Comparison of ENCODE assay signal across 9 mouse cellular contexts in genomic region chr9:44724223-44724622, GRCm38 (mm10). TPM values are rescaled to one million over a fixed set of nuclear protein-coding genes. Genes with fewer than 3 reads are reported as not detected.
DNase-seq lines count a peak whose midpoint lies in the region; ATAC-seq lines count a peak whose summit lies in the region.
"Had no signal": no experiment of that assay in that cellular context is flagged by ENCODE, and none has a peak within 500 bp of the region (broad histone marks: within the 10 kb centered on the region; RNA-seq: fewer than 3 reads in every experiment).

No protein-coding gene starts in this region.

- no peak overlapping the region for H3K4me3 ChIP-seq in embryonic facial prominence, embryonic 11.5 days (ENCODE audit: low read depth, low read length)
- no peak overlapping the region for H3K4me3 ChIP-seq in heart, embryonic 11.5 days (ENCODE audit: low read depth, low read length)
- no peak overlapping the region for H3K4me3 ChIP-seq in neural tube, embryonic 14.5 days (ENCODE audit: low read depth, low read length)
- H3K4me3 ChIP-seq: liver, embryonic 13.5 days had no signal

- H3K9ac ChIP-seq in embryonic facial prominence, embryonic 11.5 days (replicated peaks; ENCODE audit: low read length), result no peak overlapping the region
- no peak overlapping the region for H3K9ac ChIP-seq in heart, embryonic 11.5 days (ENCODE audit: low read depth, low read length)
- no peak overlapping the region for H3K9ac ChIP-seq in neural tube, embryonic 14.5 days (replicated peaks; ENCODE audit: low read depth, low read length)
- H3K9ac ChIP-seq: liver, embryonic 13.5 days had no signal

- no peaks in the 10 kb centered on the region for H3K36me3 ChIP-seq in embryonic facial prominence, embryonic 11.5 days (replicated peaks; ENCODE audit: control insufficient read depth, insufficient read depth, low read depth, low read length)
- no peaks in the 10 kb centered on the region for H3K36me3 ChIP-seq in heart, embryonic 11.5 days (ENCODE audit: control insufficient read depth, insufficient read depth, low read length)
- H3K36me3 ChIP-seq in neural tube, embryonic 14.5 days (ENCODE audit: control insufficient read depth, insufficient read depth, low read length), result no peaks in the 10 kb centered on the region
- H3K36me3 ChIP-seq: liver, embryonic 13.5 days had no signal

- no peak overlapping the region for H3K4me2 ChIP-seq in embryonic facial prominence, embryonic 11.5 days (ENCODE audit: low read depth, low read length)
- no peak overlapping the region; the same call in 1 of the 2 replicates for H3K4me2 ChIP-seq in heart, embryonic 11.5 days
- H3K4me2 ChIP-seq in neural tube, embryonic 14.5 days (ENCODE audit: low read depth, low read length), result no peak overlapping the region
- H3K4me2 ChIP-seq: liver, embryonic 13.5 days had no signal

- ATAC-seq in embryonic facial prominence, embryonic 11.5 days (replicated peaks; ENCODE audit: insufficient number of reproducible peaks, low FRiP score, low TSS enrichment, low read depth), result no peak
- ATAC-seq in heart, embryonic 11.5 days (replicated peaks; ENCODE audit: insufficient number of reproducible peaks, low FRiP score, low TSS enrichment), result no peak
- no peak for ATAC-seq in neural tube, embryonic 14.5 days (ENCODE audit: low read depth)

- WGBS in embryonic facial prominence, embryonic 11.5 days, result 49% methylated on average over 6 of the region's 6 CpGs
- WGBS in heart, embryonic 11.5 days (ENCODE audit: insufficient replicate concordance), result 41% methylated on average over 6 of the region's 6 CpGs
- 37% methylated on average over 6 of the region's 6 CpGs for WGBS in neural tube, embryonic 14.5 days

- H3K27ac ChIP-seq in embryonic facial prominence, embryonic 11.5 days (replicated peaks; ENCODE audit: low read depth, low read length), result no peak overlapping the region
- H3K27ac ChIP-seq in heart, embryonic 11.5 days (ENCODE audit: low read depth, low read length), result 0 out of 2 replicates have a peak overlapping the region, but pooled peaks have one; percentile 50
- H3K27ac ChIP-seq in neural tube, embryonic 14.5 days (ENCODE audit: low read depth, low read length), result peak overlapping the region; percentile 44; the same call in 1 of the 2 replicates
- H3K27ac ChIP-seq: liver, embryonic 13.5 days had no signal

- no peaks in the 10 kb centered on the region for H3K27me3 ChIP-seq in embryonic facial prominence, embryonic 11.5 days (ENCODE audit: control insufficient read depth, insufficient read depth, low read length)
- H3K27me3 ChIP-seq in heart, embryonic 11.5 days (ENCODE audit: control insufficient read depth, insufficient read depth, low read length), result no peaks in the 10 kb centered on the region
- no peaks in the 10 kb centered on the region for H3K27me3 ChIP-seq in neural tube, embryonic 14.5 days (ENCODE audit: control insufficient read depth, insufficient read depth, low read length)

- DNase-seq in layer of hippocampus, adult 11-12 months (ENCODE audit: low spot score), result peak; percentile 58
- DNase-seq in layer of hippocampus, postnatal 25 days (ENCODE audit: extremely low spot score in 1 of 2, low spot score in 1 of 2), result no peak
- peak; percentile 8 for DNase-seq in embryonic facial prominence, embryonic 11.5 days (ENCODE audit: low spot score)
- DNase-seq in kidney, postnatal 25 days, result peak; percentile 55 to 83
- no peak for DNase-seq in spleen, postnatal 36 days (ENCODE audit: low spot score in 2 of 2)
- no peak for DNase-seq in thymus, postnatal 14 days
- DNase-seq: liver, embryonic 13.5 days had no signal

- peaks cover 14% of the 10 kb centered on the region for H3K4me1 ChIP-seq in embryonic facial prominence, embryonic 11.5 days (ENCODE audit: control insufficient read depth, insufficient read depth, low read length)
- H3K4me1 ChIP-seq in heart, embryonic 11.5 days (ENCODE audit: control insufficient read depth, insufficient read depth, low read length), result peaks cover 60% of the 10 kb centered on the region
- H3K4me1 ChIP-seq in neural tube, embryonic 14.5 days (ENCODE audit: control insufficient read depth, insufficient read depth, low read length), result peaks cover 45% of the 10 kb centered on the region

- no peaks in the 10 kb centered on the region for H3K9me3 ChIP-seq in embryonic facial prominence, embryonic 11.5 days (replicated peaks; ENCODE audit: control insufficient read depth, low read length)
- no peaks in the 10 kb centered on the region for H3K9me3 ChIP-seq in heart, embryonic 11.5 days (replicated peaks; ENCODE audit: control insufficient read depth, low read length)
- no peaks in the 10 kb centered on the region for H3K9me3 ChIP-seq in neural tube, embryonic 14.5 days (ENCODE audit: control insufficient read depth, low read length)
- H3K9me3 ChIP-seq: liver, embryonic 13.5 days had no signal

RNA-seq across cellular contexts. Expression of gene Phldb1, which starts 10.8 kb away (rescaled TPM):
- total RNA-seq in layer of hippocampus, postnatal 25 days (2021), result 100 to 1,000 TPM in 1 of 2 experiments, 10 to 100 TPM in 1; 88.6 to 106 TPM
- polyA plus RNA-seq in embryonic facial prominence, embryonic 11.5 days (2014; fragmentation: Nextera tagmentation; extraction: Ambion mirVana), result 27.8 and 30.0 TPM in 2 replicates
- 23.6 and 24.2 TPM in 2 replicates for polyA plus RNA-seq in heart, embryonic 11.5 days (2014; fragmentation: Nextera tagmentation; extraction: Ambion mirVana)
- 38.8 and 45.5 TPM in 2 replicates for polyA plus RNA-seq in neural tube, embryonic 14.5 days (2014; fragmentation: Nextera tagmentation; extraction: Ambion mirVana)

RNA-seq across cellular contexts. Expression of gene Arcn1, which starts 43.4 kb away (rescaled TPM):
- total RNA-seq in layer of hippocampus, postnatal 25 days (2021), result 100 to 1,000 TPM in 1 of 2 experiments, 10 to 100 TPM in 1; 97.3 to 102 TPM
- 208 and 223 TPM in 2 replicates for polyA plus RNA-seq in embryonic facial prominence, embryonic 11.5 days (2014; fragmentation: Nextera tagmentation; extraction: Ambion mirVana)
- polyA plus RNA-seq in heart, embryonic 11.5 days (2014; fragmentation: Nextera tagmentation; extraction: Ambion mirVana), result 139 and 168 TPM in 2 replicates
- polyA plus RNA-seq in neural tube, embryonic 14.5 days (2014; fragmentation: Nextera tagmentation; extraction: Ambion mirVana), result 153 and 177 TPM in 2 replicates

RNA-seq across cellular contexts. Expression of gene Ift46, which starts 43.5 kb away (rescaled TPM):
- 10 to 100 TPM; 75.1 to 75.8 TPM for total RNA-seq in layer of hippocampus, postnatal 25 days (2021)
- polyA plus RNA-seq in embryonic facial prominence, embryonic 11.5 days (2014; fragmentation: Nextera tagmentation; extraction: Ambion mirVana), result 142 and 152 TPM in 2 replicates
- polyA plus RNA-seq in heart, embryonic 11.5 days (2014; fragmentation: Nextera tagmentation; extraction: Ambion mirVana), result 71.4 and 72.5 TPM in 2 replicates
- 160 and 170 TPM in 2 replicates for polyA plus RNA-seq in neural tube, embryonic 14.5 days (2014; fragmentation: Nextera tagmentation; extraction: Ambion mirVana)

RNA-seq across cellular contexts. Expression of gene Treh, which starts 51.2 kb away (rescaled TPM):
- not detected for total RNA-seq in layer of hippocampus, postnatal 25 days (2021)
- not detected in 2 replicates for polyA plus RNA-seq in embryonic facial prominence, embryonic 11.5 days (2014; fragmentation: Nextera tagmentation; extraction: Ambion mirVana)
- polyA plus RNA-seq in heart, embryonic 11.5 days (2014; fragmentation: Nextera tagmentation; extraction: Ambion mirVana), result not detected in 2 replicates
- polyA plus RNA-seq in neural tube, embryonic 14.5 days (2014; fragmentation: Nextera tagmentation; extraction: Ambion mirVana), result not detected in 2 replicates
- polyA plus RNA-seq: liver, embryonic 13.5 days had no signal

Comparison
In these comparisons a context has a peak if more than half of its experiments do, and no peak if none do; other contexts are left out.
1. DNase-seq: peak in layer of hippocampus, adult 11-12 months (single experiment), embryonic facial prominence, embryonic 11.5 days (single experiment) and kidney, postnatal 25 days (2 of 2); none in layer of hippocampus, postnatal 25 days (0 of 2), spleen, postnatal 36 days (0 of 2) and thymus, postnatal 14 days (single experiment).